ENCODE assay signal across 11 mouse cellular contexts in genomic region chr5:77804113-77804512, GRCm38 (mm10).
DNase-seq lines count a peak whose midpoint lies in the region; ATAC-seq and TF ChIP-seq lines count a peak whose summit lies in the region.
"Had no signal": no experiment of that assay in that cellular context is flagged by ENCODE, and none has a peak within 500 bp of the region (broad histone marks: within the 10 kb centered on the region; RNA-seq: fewer than 3 reads in every experiment).

No protein-coding gene starts in this region.

- TF ChIP-seq EP300 in stomach, postnatal 0 days (optimal IDR thresholded peaks at IDR 0.05) = no peak

- 50% methylated on average over 9 of the region's 9 CpGs for WGBS in heart, embryonic 12.5 days
- 83% methylated on average over 9 of the region's 9 CpGs for WGBS in midbrain, embryonic 10.5 days
- WGBS in midbrain, embryonic 11.5 days = 76% methylated on average over 9 of the region's 9 CpGs
- WGBS in limb, embryonic 12.5 days = 27% methylated on average over 9 of the region's 9 CpGs
- WGBS in stomach, postnatal 0 days = 67% methylated on average over 9 of the region's 9 CpGs

- no peak for TF ChIP-seq CTCF in stomach, postnatal 0 days (IDR thresholded peaks at IDR 0.05; ENCODE audit: low read depth)

- H3K9ac ChIP-seq in heart, embryonic 12.5 days = no peak overlapping the region
- no peak overlapping the region for H3K9ac ChIP-seq in midbrain, embryonic 11.5 days (ENCODE audit: low read length)
- H3K9ac ChIP-seq in limb, embryonic 12.5 days (replicated peaks) = no peak overlapping the region
- no peak overlapping the region for H3K9ac ChIP-seq in stomach, postnatal 0 days (ENCODE audit: low read length)

- H3K27ac ChIP-seq in heart, embryonic 12.5 days (ENCODE audit: poor library complexity, severe bottlenecking) = no peak overlapping the region
- 0 out of 2 replicates have a peak overlapping the region, but pooled peaks have one; percentile 10 for H3K27ac ChIP-seq in midbrain, embryonic 10.5 days (replicated peaks)
- no peak overlapping the region for H3K27ac ChIP-seq in midbrain, embryonic 11.5 days (ENCODE audit: low read depth, low read length)
- no peak overlapping the region for H3K27ac ChIP-seq in limb, embryonic 12.5 days
- no peak overlapping the region for H3K27ac ChIP-seq in stomach, postnatal 0 days (replicated peaks)

- H3K27me3 ChIP-seq in heart, embryonic 12.5 days (replicated peaks) = no peaks in the 10 kb centered on the region
- no peaks in the 10 kb centered on the region for H3K27me3 ChIP-seq in midbrain, embryonic 10.5 days (ENCODE audit: low read depth, poor library complexity, severe bottlenecking)
- H3K27me3 ChIP-seq in midbrain, embryonic 11.5 days (ENCODE audit: control insufficient read depth, insufficient read depth, low read length) = no peaks in the 10 kb centered on the region
- no peaks in the 10 kb centered on the region for H3K27me3 ChIP-seq in limb, embryonic 12.5 days
- H3K27me3 ChIP-seq in stomach, postnatal 0 days (ENCODE audit: control insufficient read depth, insufficient read depth, low read length) = no peaks in the 10 kb centered on the region

- H3K4me2 ChIP-seq in heart, embryonic 12.5 days = peak overlapping the region; percentile 40
- H3K4me2 ChIP-seq in midbrain, embryonic 11.5 days = no peak overlapping the region
- peak overlapping the region; percentile 11 for H3K4me2 ChIP-seq in limb, embryonic 12.5 days
- peak overlapping the region; percentile 25; the same call in 1 of the 2 replicates for H3K4me2 ChIP-seq in stomach, postnatal 0 days (replicated peaks; ENCODE audit: low read depth)

- no peaks in the 10 kb centered on the region for H3K9me3 ChIP-seq in heart, embryonic 12.5 days (replicated peaks)
- no peaks in the 10 kb centered on the region for H3K9me3 ChIP-seq in midbrain, embryonic 10.5 days (replicated peaks)
- H3K9me3 ChIP-seq in midbrain, embryonic 11.5 days (ENCODE audit: control insufficient read depth, low read length) = no peaks in the 10 kb centered on the region
- no peaks in the 10 kb centered on the region for H3K9me3 ChIP-seq in limb, embryonic 12.5 days
- H3K9me3 ChIP-seq in stomach, postnatal 0 days (ENCODE audit: control insufficient read depth, low read length) = no peaks in the 10 kb centered on the region

- no peak for ATAC-seq in heart, embryonic 12.5 days (ENCODE audit: insufficient number of reproducible peaks, low FRiP score)
- no peak for ATAC-seq in midbrain, embryonic 11.5 days (ENCODE audit: low FRiP score)
- peak; percentile 57 for ATAC-seq in limb, embryonic 12.5 days (ENCODE audit: insufficient number of reproducible peaks, insufficient read depth, low FRiP score, low TSS enrichment, low read depth)
- no peak for ATAC-seq in stomach, postnatal 0 days (ENCODE audit: low FRiP score, low TSS enrichment)

- no peaks in the 10 kb centered on the region for H3K36me3 ChIP-seq in heart, embryonic 12.5 days
- H3K36me3 ChIP-seq in midbrain, embryonic 10.5 days = no peaks in the 10 kb centered on the region
- no peaks in the 10 kb centered on the region for H3K36me3 ChIP-seq in midbrain, embryonic 11.5 days (ENCODE audit: control insufficient read depth, insufficient read depth, low read length)
- H3K36me3 ChIP-seq in limb, embryonic 12.5 days = no peaks in the 10 kb centered on the region
- no peaks in the 10 kb centered on the region for H3K36me3 ChIP-seq in stomach, postnatal 0 days (ENCODE audit: control insufficient read depth, insufficient read depth, low read length)
- H3K36me3 ChIP-seq: G1E had no signal

- H3K4me3 ChIP-seq in heart, embryonic 12.5 days = no peak overlapping the region
- H3K4me3 ChIP-seq in midbrain, embryonic 10.5 days = no peak overlapping the region
- no peak overlapping the region for H3K4me3 ChIP-seq in midbrain, embryonic 11.5 days (ENCODE audit: low read depth, low read length)
- H3K4me3 ChIP-seq in limb, embryonic 12.5 days (replicated peaks) = no peak overlapping the region
- no peak overlapping the region for H3K4me3 ChIP-seq in stomach, postnatal 0 days (ENCODE audit: low read depth, low read length)
- H3K4me3 ChIP-seq: erythroblast, embryonic 14.5 days had no signal

- peaks cover 6% of the 10 kb centered on the region for H3K4me1 ChIP-seq in heart, embryonic 12.5 days (replicated peaks)
- no peaks in the 10 kb centered on the region; the same call in 1 of the 2 replicates for H3K4me1 ChIP-seq in midbrain, embryonic 10.5 days
- no peaks in the 10 kb centered on the region for H3K4me1 ChIP-seq in midbrain, embryonic 11.5 days (ENCODE audit: control insufficient read depth, insufficient read depth, low read length)
- peaks cover 6% of the 10 kb centered on the region for H3K4me1 ChIP-seq in limb, embryonic 12.5 days (replicated peaks)
- no peaks in the 10 kb centered on the region for H3K4me1 ChIP-seq in stomach, postnatal 0 days (replicated peaks; ENCODE audit: control insufficient read depth, insufficient read depth)

- no peak for DNase-seq in heart, postnatal 4 days
- no peak for DNase-seq in midbrain, embryonic 10.5 days (ENCODE audit: low spot score)
- DNase-seq in midbrain, embryonic 11.5 days (ENCODE audit: low spot score, missing footprints) = no peak
- no peak for DNase-seq in stomach, postnatal 0 days (ENCODE audit: low spot score)
- DNase-seq in frontal cortex, adult 2 months (ENCODE audit: extremely low spot score in 1 of 2, low spot score in 1 of 2) = no peak
- no peak for DNase-seq in spleen, adult 12 weeks (ENCODE audit: low spot score)
- DNase-seq: thymus, postnatal 36 days had no signal
